Mouse (Mus musculus) ES-E14 (cell line): ENCODE data around the gene Gm11011. TPM values are rescaled to one million over a fixed set of nuclear protein-coding genes. Genes with fewer than 3 reads are reported as not detected.

ENCODE experiments used
- DNase-seq: peaks from one replicate; pipeline ENCODE4 v3.0.0-alpha.2; 2013; ENCODE audit warnings: low read depth, low spot score
- H3K27ac ChIP-seq: 2 replicates; pipeline ENCODE4 v1.5.1; 2012; ENCODE audit warnings: low read depth, mild to moderate bottlenecking, low read length, moderate library complexity, mixed read lengths; ENCODE audit not compliant: poor library complexity, insufficient read depth, severe bottlenecking
- H3K36me3 ChIP-seq: 2 replicates; pipeline ENCODE4 v1.6.1; 2012; ENCODE audit warnings: mild to moderate bottlenecking, low read length, moderate library complexity, mixed read lengths; ENCODE audit not compliant: control insufficient read depth, poor library complexity, insufficient read depth, severe bottlenecking
- H3K4me1 ChIP-seq, 2 experiments: fragments of 150-350 bp in 1 of 2; sonication (generic) in 1 of 2; 2 replicates each; pipeline ENCODE4 v1.6.1; 2012; ENCODE audit warnings: low read length in 2 of 2, mild to moderate bottlenecking in 1 of 2, mixed read lengths in 1 of 2; ENCODE audit not compliant: control insufficient read depth in 2 of 2, insufficient read depth in 2 of 2, poor library complexity in 1 of 2
- H3K4me3 ChIP-seq, 2 experiments: fragments of 150-350 bp in 1 of 2; sonication (generic) in 1 of 2; 2 replicates each; pipeline ENCODE4 v1.5.1; 2012; ENCODE audit warnings: low read length in 2 of 2, low read depth in 1 of 2, mild to moderate bottlenecking in 1 of 2, mixed read lengths in 1 of 2; ENCODE audit not compliant: insufficient read depth in 1 of 2, poor library complexity in 1 of 2, severe bottlenecking in 1 of 2
- H3K9ac ChIP-seq: 2 replicates; pipeline ENCODE4 v1.6.1; 2012; ENCODE audit warnings: low read depth, mild to moderate bottlenecking, low read length, mixed read lengths; ENCODE audit not compliant: poor library complexity, insufficient read depth, severe bottlenecking
- H3K9me3 ChIP-seq: fragments of 150-350 bp; sonication (generic); 2 replicates; pipeline ENCODE4 v1.6.1; 2012; ENCODE audit warnings: low read depth, mild to moderate bottlenecking, low read length; ENCODE audit not compliant: control insufficient read depth, insufficient read depth
- CHD2 ChIP-seq: IDR thresholded peaks from 2 replicates; pipeline ENCODE4 v1.6.1; 2014; ENCODE audit warnings: mild to moderate bottlenecking, low read depth, low read length, inconsistent platforms
- HCFC1 ChIP-seq: IDR thresholded peaks from 2 replicates; pipeline ENCODE4 v1.6.1; 2012; ENCODE audit warnings: low read length, inconsistent platforms, borderline replicate concordance; ENCODE audit not compliant: insufficient read depth
- MAFK ChIP-seq: IDR thresholded peaks from 2 replicates; pipeline ENCODE4 v1.6.1; 2014; ENCODE audit warnings: mild to moderate bottlenecking, low read depth, low read length, inconsistent platforms; ENCODE audit not compliant: insufficient read depth
- ZC3H11A ChIP-seq: IDR thresholded peaks from 2 replicates; pipeline ENCODE4 v1.6.1; 2012; ENCODE audit warnings: low read depth, mild to moderate bottlenecking, inconsistent platforms, low read length, borderline replicate concordance
- ZNF384 ChIP-seq: IDR thresholded peaks from 2 replicates; pipeline ENCODE4 v1.6.1; 2012; ENCODE audit warnings: low read depth, low read length, inconsistent platforms
- in situ Hi-C, 2 experiments: fragments of 600-800 bp; cut with MboI; formaldehyde crosslinking; loops; one replicate each; pipeline ENCODE4 v1.15.1; 2025; ENCODE audit warnings: low sequenced_read_pairs in 2 of 2, inconsistent platforms in 1 of 2; ENCODE audit not compliant: unreplicated experiment in 2 of 2
- total RNA-seq: library from RNA; depleted of rRNA; stranded (reverse); fragments of 300-350 nt; gene quantifications from 2 replicates; pipeline ENCODE4 v1.2.3, GENCODE M21; 2012

Gm11011 gene
- total RNA-seq, 1 experiment, result not detected

GRCm38 (mm10) chr2:169607787-169608186 is 20.2 kb upstream of the Gm11011 start:
- H3K4me1 ChIP-seq, result no peaks in the 10 kb centered on the region
- no peak overlapping the region for H3K27ac ChIP-seq
- H3K36me3 ChIP-seq, result no peaks in the 10 kb centered on the region
- no peaks in the 10 kb centered on the region for H3K9me3 ChIP-seq
- in situ Hi-C loops, result no loop called here
- no peak overlapping the region for H3K9ac ChIP-seq
- DNase-seq, result no peak
- H3K4me3 ChIP-seq, result no peak overlapping the region
- TF ChIP-seq ZC3H11A (no peak), HCFC1 (no peak), MAFK (no peak), CHD2 (no peak), ZNF384 (no peak)

DNA sequence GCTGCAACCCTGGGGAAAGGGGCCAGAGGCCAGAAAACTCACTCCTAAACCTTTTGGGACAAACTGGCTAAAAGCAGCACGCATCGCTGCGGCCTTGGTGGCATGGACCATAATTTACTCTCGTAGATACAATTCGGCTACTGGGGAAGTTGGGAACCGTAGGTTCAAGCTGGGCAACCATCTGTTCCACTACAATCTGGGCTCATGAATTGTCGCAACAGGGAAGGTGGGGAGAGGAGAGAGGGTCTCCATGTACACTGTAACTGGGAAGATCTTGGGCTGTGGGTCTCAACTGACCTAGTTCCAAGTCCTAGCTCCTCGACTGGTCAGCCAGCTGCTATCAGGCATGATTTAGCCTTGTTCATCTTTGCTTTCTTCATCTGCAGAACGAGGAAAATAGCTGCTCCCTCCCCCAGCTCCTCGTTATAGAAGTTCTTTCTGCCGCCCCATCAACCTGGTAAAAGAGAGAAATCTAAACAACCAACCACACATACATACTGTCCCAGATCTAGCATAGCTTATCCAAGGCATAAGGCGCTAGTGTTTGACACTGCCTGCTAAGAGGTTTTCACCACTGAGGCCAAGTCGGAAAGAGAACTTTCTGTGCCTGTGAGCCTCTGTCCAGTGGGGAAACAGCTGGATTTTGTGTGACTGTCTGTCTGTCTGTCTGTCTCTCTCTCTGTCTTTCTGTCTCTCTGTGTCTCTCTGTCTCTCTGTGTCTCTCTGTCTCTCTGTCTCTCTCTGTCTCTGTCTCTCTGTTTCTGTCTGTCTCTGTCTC is 19.5 kb upstream of the Gm11011 start:
- H3K27ac ChIP-seq, result no peak overlapping the region
- no peak for DNase-seq
- no peak overlapping the region for H3K9ac ChIP-seq
- no peaks in the 10 kb centered on the region for H3K9me3 ChIP-seq
- no peak for TF ChIP-seq HCFC1
- no peak for TF ChIP-seq ZC3H11A
- TF ChIP-seq ZNF384, result no peak
- TF ChIP-seq MAFK, result no peak
- no peak for TF ChIP-seq CHD2
- in situ Hi-C loops, result no loop called here
- H3K36me3 ChIP-seq, result no peaks in the 10 kb centered on the region
- H3K4me3 ChIP-seq, result no peak overlapping the region
- H3K4me1 ChIP-seq, result no peaks in the 10 kb centered on the region

DNA sequence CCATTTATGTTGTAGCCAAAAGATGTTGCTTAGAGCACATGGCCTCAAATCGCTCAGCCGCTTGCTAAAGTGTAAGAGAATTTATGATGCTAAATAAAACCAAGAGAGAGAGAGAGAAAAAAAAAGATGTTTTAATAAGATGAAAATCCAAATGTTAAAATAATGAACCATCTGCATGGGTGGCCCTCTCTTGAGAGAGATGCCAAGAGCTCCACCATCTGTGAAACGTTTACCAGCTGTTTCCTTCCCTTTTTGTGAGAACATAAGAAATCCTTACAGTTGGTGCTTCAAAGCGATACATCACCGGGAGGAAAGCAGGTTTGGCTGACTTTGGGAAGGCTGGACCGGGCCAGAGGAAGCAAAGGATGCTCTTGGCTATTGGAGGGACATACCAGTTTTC is 12.6 kb upstream of the Gm11011 start:
- H3K27ac ChIP-seq, result no peak overlapping the region
- TF ChIP-seq ZC3H11A (no peak), CHD2 (no peak), HCFC1 (no peak), MAFK (no peak), ZNF384 (no peak)
- H3K36me3 ChIP-seq, result no peaks in the 10 kb centered on the region
- H3K9me3 ChIP-seq, result no peaks in the 10 kb centered on the region
- DNase-seq, result no peak
- no peaks in the 10 kb centered on the region for H3K4me1 ChIP-seq
- no peak overlapping the region for H3K9ac ChIP-seq
- in situ Hi-C loops, result no loop called here
- H3K4me3 ChIP-seq, result no peak overlapping the region

DNA sequence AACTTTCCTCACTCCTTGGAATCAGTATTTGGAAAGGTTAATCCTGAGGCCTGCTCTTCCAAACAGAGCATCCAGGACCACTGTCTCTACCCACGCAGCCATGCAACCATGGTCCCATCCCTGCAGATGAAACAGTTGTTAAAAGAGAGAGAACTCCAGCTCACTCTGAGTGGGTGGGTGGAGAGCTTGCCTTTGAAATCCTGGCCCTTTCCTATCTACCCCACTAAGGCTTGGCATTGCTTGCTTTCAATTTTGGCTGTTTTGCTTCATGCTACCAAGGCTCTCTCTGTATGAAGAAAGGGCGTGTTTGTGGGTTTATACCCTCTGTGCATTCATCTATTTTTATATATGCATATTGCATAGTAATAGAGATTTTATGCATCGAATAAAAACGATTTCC is 12.0 kb upstream of the Gm11011 start:
- Histone ChIP-seq H3K4me1 (no peaks in the 10 kb centered on the region), H3K9me3 (no peaks in the 10 kb centered on the region), H3K9ac (no peak overlapping the region), H3K4me3 (no peak overlapping the region), H3K27ac (no peak overlapping the region), H3K36me3 (no peaks in the 10 kb centered on the region)
- TF ChIP-seq ZNF384 (no peak), HCFC1 (no peak), MAFK (no peak), ZC3H11A (no peak), CHD2 (no peak)
- in situ Hi-C loops, result no loop called here
- no peak for DNase-seq

DNA sequence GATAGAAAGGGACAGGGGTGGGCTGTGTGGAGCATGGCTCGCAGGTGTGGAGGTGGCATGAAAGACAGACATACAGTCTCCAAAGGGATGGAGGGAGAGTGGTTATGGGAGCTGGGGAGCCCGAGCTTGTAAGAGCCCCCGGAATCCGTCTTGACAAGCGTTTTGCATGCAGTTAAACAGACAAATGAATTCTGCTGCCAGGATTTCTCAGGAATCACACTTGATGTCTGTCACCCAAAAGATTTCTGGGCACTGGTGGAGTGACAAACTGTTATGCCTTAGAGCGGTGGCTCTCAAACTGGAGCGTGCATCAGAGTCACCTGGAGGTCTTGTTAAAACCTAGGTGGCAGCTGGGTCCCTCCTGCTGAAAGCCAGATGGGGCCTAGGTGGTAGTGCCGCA is 10.4 kb upstream of the Gm11011 start:
- no peak overlapping the region for H3K9ac ChIP-seq
- H3K9me3 ChIP-seq, result no peaks in the 10 kb centered on the region
- DNase-seq, result no peak
- H3K4me3 ChIP-seq, result no peak overlapping the region
- no peaks in the 10 kb centered on the region for H3K4me1 ChIP-seq
- TF ChIP-seq ZC3H11A, result no peak
- no peak for TF ChIP-seq ZNF384
- TF ChIP-seq MAFK, result no peak
- TF ChIP-seq HCFC1, result no peak
- no peak for TF ChIP-seq CHD2
- in situ Hi-C loops, result no loop called here
- no peaks in the 10 kb centered on the region for H3K36me3 ChIP-seq
- no peak overlapping the region for H3K27ac ChIP-seq
